Mouse (Mus musculus) skeletal muscle tissue, postnatal 0 days (tissue): ENCODE measurements around the gene Olfr837. TPM values are rescaled to one million over a fixed set of nuclear protein-coding genes. Genes with fewer than 3 reads are reported as not detected.

Experiments
- polyA plus RNA-seq: library from polyadenylated mRNA; unstranded; fragments of >200 nt; fragmentation: Nextera tagmentation; extraction: Ambion mirVana; gene quantifications from 2 replicates; pipeline ENCODE4 v1.2.1, GENCODE M21; 2015

Olfr837 gene
- polyA plus RNA-seq = not detected in 2 replicates

GRCm38 (mm10) chr9:19136017-19136416 lies at the start of gene Olfr837:
Gene Olfr837, plus strand, starts transcription at chr9:19136317.

DNA sequence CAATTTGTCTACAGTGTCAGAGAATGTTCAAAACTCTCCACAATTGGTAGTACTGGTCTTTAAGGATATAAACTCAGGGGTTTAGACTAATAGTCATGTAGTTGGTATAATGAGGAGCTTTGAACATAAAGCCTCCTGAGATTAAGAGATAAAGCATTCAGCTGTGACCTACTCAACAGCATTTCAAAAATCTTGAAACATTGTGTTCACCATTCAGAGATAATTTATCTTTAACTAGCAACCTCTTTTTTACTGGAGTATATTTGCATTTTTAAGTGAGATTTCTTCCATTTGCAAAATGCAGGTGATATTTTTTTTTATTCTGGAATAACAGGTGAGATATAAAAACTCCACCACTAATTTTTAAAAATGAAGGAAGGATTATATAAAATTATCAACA lies 16.0 kb upstream of the Olfr837 start, which contains the start of gene Olfr836:
Gene Olfr836 (plus strand): TSS at position 301 of the 400 bp plus-strand sequence.

GRCm38 (mm10) chr9:19177212-19177611 lies 41.1 kb downstream of the Olfr837 start, which contains the start of gene Olfr839-ps1:
Gene Olfr839-ps1, minus strand, starts transcription at chr9:19177312.

Other genes starting within 250 kb of the Olfr837 start
- not detected in 2 replicates for gene Olfr832, start 199.2 kb upstream of the Olfr837 start, polyA plus RNA-seq
- gene Olfr834, start 148.3 kb upstream of the Olfr837 start, polyA plus RNA-seq = not detected in 2 replicates
- not detected in 2 replicates for gene Olfr835, start 103.6 kb upstream of the Olfr837 start, polyA plus RNA-seq
- not detected in 2 replicates for gene Olfr836, start 15.9 kb upstream of the Olfr837 start, polyA plus RNA-seq
- gene Olfr839-ps1, start 41.0 kb downstream of the Olfr837 start, polyA plus RNA-seq = not detected in 2 replicates
- not detected in 2 replicates for gene Olfr843, start 115.7 kb downstream of the Olfr837 start, polyA plus RNA-seq
- gene Olfr844, start 180.0 kb downstream of the Olfr837 start, polyA plus RNA-seq = not detected in 2 replicates
- not detected in 2 replicates for gene Olfr845, start 200.1 kb downstream of the Olfr837 start, polyA plus RNA-seq
- not detected in 2 replicates for gene Olfr846, start 227.7 kb downstream of the Olfr837 start, polyA plus RNA-seq
- gene Olfr847, start 242.4 kb downstream of the Olfr837 start, polyA plus RNA-seq = not detected in 2 replicates